Mouse (Mus musculus) hindbrain, embryonic 11.5 days (tissue): ENCODE results near the gene Amn. TPM values are rescaled to one million over a fixed set of nuclear protein-coding genes. Genes with fewer than 3 reads are reported as not detected.

Source experiments
- ATAC-seq: fragments of 200-750 bp; cut with Nextera tagmentation; 2 replicates; pipeline ENCODE4 v1.8.0; 2017; ENCODE audit warnings: mild to moderate bottlenecking, moderate TSS enrichment, moderate library complexity; ENCODE audit not compliant: low FRiP score
- DNase-seq: peaks from one replicate; pipeline ENCODE4 v3.0.0-alpha.2; 2015; ENCODE audit warnings: low spot score
- H3K27ac ChIP-seq: fragments of 300-500 bp; sonication (generic); 2 replicates; pipeline ENCODE4 v1.5.1; 2014; ENCODE audit warnings: mild to moderate bottlenecking, low read depth, low read length
- H3K27me3 ChIP-seq: fragments of 300-500 bp; sonication (generic); 2 replicates; pipeline ENCODE4 v1.6.1; 2014; ENCODE audit warnings: mild to moderate bottlenecking, low read length, moderate library complexity, mixed read lengths; ENCODE audit not compliant: control insufficient read depth, insufficient read depth
- H3K36me3 ChIP-seq: fragments of 300-500 bp; sonication (generic); 2 replicates; pipeline ENCODE4 v1.6.1; 2014; ENCODE audit warnings: mild to moderate bottlenecking, low read length, moderate library complexity, mixed read lengths; ENCODE audit not compliant: control insufficient read depth, insufficient read depth
- H3K4me1 ChIP-seq: fragments of 300-500 bp; sonication (generic); replicated peaks from 2 replicates; pipeline ENCODE4 v1.6.1; 2014; ENCODE audit warnings: low read length, mixed read lengths; ENCODE audit not compliant: control insufficient read depth, insufficient read depth
- H3K4me2 ChIP-seq: fragments of 300-500 bp; sonication (generic); replicated peaks from 2 replicates; pipeline ENCODE4 v1.6.1; 2014; ENCODE audit warnings: mild to moderate bottlenecking, low read depth, low read length
- H3K4me3 ChIP-seq: fragments of 300-500 bp; sonication (generic); 2 replicates; pipeline ENCODE4 v1.5.1; 2014; ENCODE audit warnings: low read depth, low read length
- H3K9ac ChIP-seq: fragments of 300-500 bp; sonication (generic); 2 replicates; pipeline ENCODE4 v1.6.1; 2014; ENCODE audit warnings: low read depth, low read length
- H3K9me3 ChIP-seq: fragments of 300-500 bp; sonication (generic); 2 replicates; pipeline ENCODE4 v1.6.1; 2016; ENCODE audit warnings: low read length; ENCODE audit not compliant: control insufficient read depth
- WGBS: fragments of 180-500 bp; shearing (Covaris S2); extraction: QIAGEN DNeasy Blood & Tissue Kit; methylation state at CpG from one replicate; pipeline ENCODE4 v1.1.7; 2014; 5-methylcytosine and 5-hydroxymethylcytosine counted together
- polyA plus RNA-seq: library from polyadenylated mRNA; unstranded; fragments of >200 nt; fragmentation: Nextera tagmentation; extraction: Ambion mirVana; gene quantifications from 2 replicates; pipeline ENCODE4 v1.2.1, GENCODE M21; 2014

The Amn gene
- polyA plus RNA-seq, 1 experiment from 2014 or later: 0.76 TPM

GRCm38 (mm10) chr12:111250116-111250515 is 20.8 kb upstream of the Amn start:
- H3K9me3 ChIP-seq: no peaks in the 10 kb centered on the region
- 86% methylated on average over 8 of the region's 8 CpGs for WGBS
- H3K36me3 ChIP-seq: peaks cover 3% of the 10 kb centered on the region; the same call in 1 of the 2 replicates
- H3K27me3 ChIP-seq: no peaks in the 10 kb centered on the region
- no peaks in the 10 kb centered on the region for H3K4me1 ChIP-seq
- no peak overlapping the region for H3K4me2 ChIP-seq
- H3K4me3 ChIP-seq: no peak overlapping the region
- H3K9ac ChIP-seq: no peak overlapping the region
- no peak overlapping the region for H3K27ac ChIP-seq
- no peak for DNase-seq
- no peak for ATAC-seq

GRCm38 (mm10) chr12:111251227-111251626 is 19.7 kb upstream of the Amn start:
- 79% methylated on average over 9 of the region's 9 CpGs for WGBS

DNA sequence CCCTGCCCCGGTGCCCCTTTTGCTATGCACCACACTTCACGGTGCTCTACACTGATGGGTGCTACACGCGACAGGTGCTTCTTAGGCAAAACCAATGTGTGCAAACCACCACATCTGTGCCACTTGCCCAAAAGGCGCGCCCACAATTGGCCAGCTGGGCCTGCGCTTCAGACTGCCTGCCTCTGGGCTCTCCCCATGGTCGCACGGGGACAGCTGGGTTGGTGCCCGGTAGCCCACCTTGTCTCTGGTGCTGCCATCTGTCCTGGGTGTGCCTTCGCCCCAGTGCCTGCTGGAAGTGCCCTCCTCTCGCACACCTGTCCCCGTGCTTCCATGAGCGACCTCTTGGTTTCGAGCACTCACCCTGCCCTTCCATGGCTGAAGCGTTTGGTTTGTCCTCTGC is 7.2 kb upstream of the Amn start:
- no peaks in the 10 kb centered on the region for H3K9me3 ChIP-seq
- no peak overlapping the region for H3K4me3 ChIP-seq
- H3K27me3 ChIP-seq: no peaks in the 10 kb centered on the region
- ATAC-seq (no peak), DNase-seq (no peak)
- no peak overlapping the region for H3K27ac ChIP-seq
- no peaks in the 10 kb centered on the region; the same call in 1 of the 2 replicates for H3K4me1 ChIP-seq
- 92% methylated on average over 16 of the region's 16 CpGs for WGBS
- H3K9ac ChIP-seq: no peak overlapping the region
- H3K4me2 ChIP-seq: no peak overlapping the region
- no peaks in the 10 kb centered on the region for H3K36me3 ChIP-seq

More at GRCm38 (mm10) chr12:111251227-111251626, 19.7 kb upstream of the Amn start:
- Histone ChIP-seq H3K4me3 (no peak overlapping the region), H3K9ac (no peak overlapping the region), H3K4me2 (no peak overlapping the region), H3K4me1 (no peaks in the 10 kb centered on the region), H3K36me3 (peaks cover 3% of the 10 kb centered on the region; the same call in 1 of the 2 replicates), H3K9me3 (no peaks in the 10 kb centered on the region), H3K27ac (no peak overlapping the region), H3K27me3 (no peaks in the 10 kb centered on the region)
- DNase-seq (no peak), ATAC-seq (no peak)

GRCm38 (mm10) chr12:111265212-111265611 is 5.7 kb upstream of the Amn start:
- Histone ChIP-seq H3K36me3 (no peaks in the 10 kb centered on the region), H3K4me1 (no peaks in the 10 kb centered on the region; the same call in 1 of the 2 replicates), H3K4me3 (no peak overlapping the region), H3K4me2 (no peak overlapping the region), H3K9ac (no peak overlapping the region), H3K9me3 (no peaks in the 10 kb centered on the region), H3K27me3 (peaks cover 9% of the 10 kb centered on the region), H3K27ac (no peak overlapping the region)
- no peak for ATAC-seq
- no peak for DNase-seq
- WGBS: 82% methylated on average over 5 of the region's 5 CpGs

DNA sequence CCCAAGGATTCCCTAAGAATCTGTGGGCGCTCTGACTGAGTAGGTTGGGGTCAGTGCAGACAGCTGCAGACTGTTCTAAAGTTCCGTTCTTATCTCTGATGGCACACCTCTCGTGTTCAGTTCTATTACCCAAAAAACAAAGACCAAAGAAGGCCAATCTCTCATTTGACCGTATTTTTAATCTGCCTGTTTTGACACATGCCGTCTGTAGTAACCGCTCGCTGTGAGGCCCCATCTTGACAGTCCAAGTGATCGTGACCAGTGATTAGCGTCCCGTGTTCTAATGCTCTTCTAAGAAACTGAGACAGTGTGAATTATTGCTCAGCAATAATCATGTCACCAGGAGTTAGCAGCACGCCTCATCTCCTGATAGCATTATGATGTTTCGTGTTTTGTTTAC is 4.3 kb upstream of the Amn start:
- peaks cover 22% of the 10 kb centered on the region for H3K27me3 ChIP-seq
- H3K4me2 ChIP-seq: no peak overlapping the region
- H3K27ac ChIP-seq: no peak overlapping the region
- H3K9me3 ChIP-seq: no peaks in the 10 kb centered on the region
- ATAC-seq: no peak
- H3K4me1 ChIP-seq: no peaks in the 10 kb centered on the region; the same call in 1 of the 2 replicates
- DNase-seq: no peak
- H3K4me3 ChIP-seq: no peak overlapping the region
- WGBS: 92% methylated on average over 12 of the region's 12 CpGs
- no peak overlapping the region for H3K9ac ChIP-seq
- H3K36me3 ChIP-seq: no peaks in the 10 kb centered on the region

DNA sequence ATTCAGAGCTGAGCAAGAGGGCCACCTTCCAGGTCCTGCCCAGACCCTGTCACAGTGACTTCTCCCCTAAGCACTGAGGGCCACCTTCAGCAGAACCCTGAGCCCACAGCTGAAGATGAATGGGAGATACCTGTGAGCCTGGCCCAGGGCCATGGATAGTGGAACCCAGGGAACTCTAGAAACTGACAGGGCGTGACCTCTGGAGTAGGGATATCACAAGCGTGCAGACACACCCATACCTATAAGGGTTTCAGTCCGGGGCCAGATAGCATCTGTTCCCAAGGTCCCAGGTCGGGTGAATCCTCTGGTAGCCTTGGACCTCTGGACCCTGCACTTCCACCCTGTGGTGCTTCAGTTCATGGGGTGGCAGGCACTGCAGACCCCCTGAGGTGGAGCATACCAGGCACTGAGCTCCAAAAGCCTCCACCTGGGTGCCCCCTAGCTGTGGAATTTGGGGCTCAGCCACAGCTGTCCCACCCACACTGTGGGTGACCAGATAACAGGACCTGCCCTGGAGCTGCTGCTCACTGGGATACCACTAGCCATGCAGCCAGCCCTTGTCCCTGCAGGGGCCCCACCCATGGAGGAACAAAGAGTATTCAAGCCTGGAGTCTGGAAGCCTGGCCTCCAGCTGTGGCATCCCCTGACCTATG is 3.1 kb upstream of the Amn start:
- Histone ChIP-seq H3K4me3 (no peak overlapping the region), H3K9me3 (no peaks in the 10 kb centered on the region), H3K27me3 (peaks cover 33% of the 10 kb centered on the region), H3K9ac (no peak overlapping the region), H3K36me3 (no peaks in the 10 kb centered on the region), H3K4me1 (no peaks in the 10 kb centered on the region; the same call in 1 of the 2 replicates), H3K27ac (no peak overlapping the region), H3K4me2 (no peak overlapping the region)
- 76% methylated on average over 4 of the region's 4 CpGs for WGBS
- DNase-seq (no peak), ATAC-seq (no peak)

DNA sequence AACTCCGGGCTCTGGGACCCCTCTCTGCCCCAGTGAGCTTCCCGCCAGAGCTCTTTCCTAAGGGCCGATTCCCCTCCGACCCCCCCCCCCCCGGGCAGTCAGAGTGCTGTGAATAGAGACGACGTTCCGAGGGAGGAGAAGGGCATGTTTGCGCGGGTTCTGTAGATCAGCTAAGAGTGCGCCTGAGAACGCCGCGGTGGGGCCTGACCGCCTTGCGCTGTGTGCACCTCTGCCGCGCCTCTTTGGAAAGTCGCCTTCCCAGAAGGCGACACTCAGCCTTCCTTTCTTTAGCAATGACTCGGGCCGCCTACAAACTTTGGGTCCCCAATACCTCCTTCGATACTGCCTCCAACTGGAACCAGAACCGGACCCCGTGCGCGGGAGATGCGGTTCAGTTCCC is 511 bp downstream of the Amn start:
- 0 out of 2 replicates have a peak overlapping the region, but pooled peaks have one; percentile 2 for H3K4me3 ChIP-seq
- ATAC-seq: no peak
- no peak for DNase-seq
- no peak overlapping the region for H3K4me2 ChIP-seq
- no peak overlapping the region for H3K9ac ChIP-seq
- WGBS: 8% methylated on average over 25 of the region's 28 CpGs
- H3K27me3 ChIP-seq: peaks cover 69% of the 10 kb centered on the region
- no peaks in the 10 kb centered on the region for H3K36me3 ChIP-seq
- no peak overlapping the region for H3K27ac ChIP-seq
- no peaks in the 10 kb centered on the region for H3K9me3 ChIP-seq
- peaks cover 15% of the 10 kb centered on the region for H3K4me1 ChIP-seq

GRCm38 (mm10) chr12:111271966-111272365 is 1.1 kb downstream of the Amn start:
- Histone ChIP-seq H3K4me1 (peaks cover 15% of the 10 kb centered on the region), H3K27ac (no peak overlapping the region), H3K27me3 (peaks cover 75% of the 10 kb centered on the region), H3K4me3 (0 out of 2 replicates have a peak overlapping the region, but pooled peaks have one; percentile 2), H3K36me3 (no peaks in the 10 kb centered on the region), H3K9ac (no peak overlapping the region), H3K9me3 (no peaks in the 10 kb centered on the region), H3K4me2 (no peak overlapping the region)
- 27% methylated on average over 8 of the region's 8 CpGs for WGBS
- no peak for ATAC-seq
- no peak for DNase-seq

GRCm38 (mm10) chr12:111272420-111272819 is 1.5 kb downstream of the Amn start:
- 17% methylated on average over 12 of the region's 12 CpGs for WGBS
- Histone ChIP-seq H3K27ac (no peak overlapping the region), H3K36me3 (no peaks in the 10 kb centered on the region), H3K4me3 (no peak overlapping the region), H3K4me2 (no peak overlapping the region), H3K9ac (no peak overlapping the region), H3K27me3 (peaks cover 77% of the 10 kb centered on the region), H3K4me1 (peaks cover 15% of the 10 kb centered on the region), H3K9me3 (no peaks in the 10 kb centered on the region)
- ATAC-seq (no peak), DNase-seq (peak; percentile 89)
